Mouse (Mus musculus): ENCODE data around the gene Tle2.

DNA sequence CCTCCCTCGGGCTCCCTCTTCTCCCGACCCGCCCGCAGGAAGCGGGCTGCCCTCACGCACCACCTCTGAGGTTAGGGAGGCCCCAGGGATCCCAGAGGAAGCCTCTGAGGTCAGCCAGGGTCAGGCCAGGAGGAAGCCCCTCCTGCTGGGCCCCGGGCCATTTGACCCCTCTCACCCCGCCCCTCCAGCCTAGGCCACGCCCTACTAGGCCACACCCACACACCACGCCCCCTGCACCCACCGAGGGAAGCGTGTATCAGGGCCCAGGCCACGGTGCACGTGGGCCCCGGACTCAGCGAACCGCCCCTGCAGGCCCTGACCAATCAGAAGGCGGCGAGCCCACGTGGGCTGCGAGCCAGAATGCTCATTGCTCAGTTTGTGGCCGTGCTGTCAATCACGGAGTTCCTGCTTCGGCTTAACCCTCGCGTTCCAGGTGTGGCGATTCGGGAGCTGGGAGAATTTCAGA is 26.4 kb downstream of the Tle2 start, which contains the start of gene Tle6:
- TF ChIP-seq CTCF (IDR thresholded peaks at IDR 0.05; ENCODE audit: borderline replicate concordance, insufficient read depth, low read length) = no peak
- TF ChIP-seq POLR2A (IDR thresholded peaks at IDR 0.05; ENCODE audit: low read depth, low read length) = no peak
